Mouse (Mus musculus) splenic B cell, adult 2 months (primary cell): Measurements from ENCODE around the gene Nabp2.

Source experiments
- DNase-seq: peaks from one replicate; pipeline ENCODE4 v3.0.0-alpha.2; 2011; ENCODE audit warnings: low read depth, low spot score
- H3K27me3 ChIP-seq: 2 replicates; pipeline ENCODE4 v1.6.1; 2012; ENCODE audit warnings: mild to moderate bottlenecking, low read length, moderate library complexity, mixed read lengths; ENCODE audit not compliant: control insufficient read depth, poor library complexity, insufficient read depth, severe bottlenecking
- H3K36me3 ChIP-seq: 2 replicates; pipeline ENCODE4 v1.6.1; 2012; ENCODE audit warnings: mild to moderate bottlenecking, low read length, moderate library complexity, mixed read lengths; ENCODE audit not compliant: control insufficient read depth, poor library complexity, insufficient read depth, severe bottlenecking

Nabp2 gene

GRCm38 (mm10) chr10:128411211-128412054, at the start of gene Nabp2, which contains the start of gene Rnf41:
Gene Nabp2 (minus strand): TSS chr10:128411492.
Gene Rnf41 (plus strand): TSS chr10:128411657.
- no peaks in the 10 kb centered on the region for H3K27me3 ChIP-seq
- DNase-seq, result peak; percentile 96
- peaks cover 8% of the 10 kb centered on the region for H3K36me3 ChIP-seq

- Histone ChIP-seq H3K27me3 (no peaks in the 10 kb centered on the region), H3K36me3 (peaks cover 4% of the 10 kb centered on the region)
Measured at GRCm38 (mm10) chr10:128460270-128460630, 49.0 kb upstream of the Nabp2 start.

GRCm38 (mm10) chr10:128459409-128460269, 48.3 kb upstream of the Nabp2 start:
- peak; percentile 53 for DNase-seq

More at GRCm38 (mm10) chr10:128460270-128460630, 49.0 kb upstream of the Nabp2 start:
- no peak for DNase-seq

GRCm38 (mm10) chr10:128458719-128459408, 47.6 kb upstream of the Nabp2 start, which contains the start of gene Smarcc2:
Gene Smarcc2 (plus strand): TSS chr10:128459248.
- Histone ChIP-seq H3K36me3 (peaks cover 4% of the 10 kb centered on the region), H3K27me3 (no peaks in the 10 kb centered on the region)
- DNase-seq, result peak; percentile 87

More at GRCm38 (mm10) chr10:128459409-128460269, 48.3 kb upstream of the Nabp2 start:
- H3K27me3 ChIP-seq, result no peaks in the 10 kb centered on the region
- H3K36me3 ChIP-seq, result peaks cover 4% of the 10 kb centered on the region

GRCm38 (mm10) chr10:128458348-128458718, 47.0 kb upstream of the Nabp2 start:
- no peaks in the 10 kb centered on the region for H3K27me3 ChIP-seq
- peak; percentile 78 for DNase-seq
- H3K36me3 ChIP-seq, result peaks cover 4% of the 10 kb centered on the region

- Histone ChIP-seq H3K36me3 (peaks cover 1% of the 10 kb centered on the region; the same call in 1 of the 2 replicates), H3K27me3 (no peaks in the 10 kb centered on the region)
- DNase-seq, result no peak
Measured at GRCm38 (mm10) chr10:128457676-128458075, 46.4 kb upstream of the Nabp2 start.

- no peaks in the 10 kb centered on the region for H3K36me3 ChIP-seq
- H3K27me3 ChIP-seq, result no peaks in the 10 kb centered on the region
- DNase-seq, result peak; percentile 90
Measured at GRCm38 (mm10) chr10:128455280-128455679, 44.0 kb upstream of the Nabp2 start.

GRCm38 (mm10) chr10:128454471-128454870, 43.2 kb upstream of the Nabp2 start:
- DNase-seq, result no peak
- Histone ChIP-seq H3K36me3 (no peaks in the 10 kb centered on the region), H3K27me3 (no peaks in the 10 kb centered on the region)

- no peak for DNase-seq
- H3K36me3 ChIP-seq, result no peaks in the 10 kb centered on the region
- no peaks in the 10 kb centered on the region for H3K27me3 ChIP-seq
Measured at GRCm38 (mm10) chr10:128451014-128451413, 39.7 kb upstream of the Nabp2 start.

GRCm38 (mm10) chr10:128445407-128445806, 34.1 kb upstream of the Nabp2 start:
- no peaks in the 10 kb centered on the region for H3K27me3 ChIP-seq

GRCm38 (mm10) chr10:128444354-128444753, 33.1 kb upstream of the Nabp2 start:
- no peaks in the 10 kb centered on the region for H3K27me3 ChIP-seq
- no peak for DNase-seq
- no peaks in the 10 kb centered on the region; the same call in none of the 2 replicates for H3K36me3 ChIP-seq

More at GRCm38 (mm10) chr10:128445407-128445806, 34.1 kb upstream of the Nabp2 start:
- no peak for DNase-seq
- no peaks in the 10 kb centered on the region; the same call in 1 of the 2 replicates for H3K36me3 ChIP-seq

GRCm38 (mm10) chr10:128442718-128443117, 31.4 kb upstream of the Nabp2 start:
- H3K36me3 ChIP-seq, result peaks cover 6% of the 10 kb centered on the region
- H3K27me3 ChIP-seq, result no peaks in the 10 kb centered on the region
- DNase-seq, result no peak

GRCm38 (mm10) chr10:128441324-128442119, 30.2 kb upstream of the Nabp2 start:
- DNase-seq, result no peak

GRCm38 (mm10) chr10:128440407-128440806, 29.1 kb upstream of the Nabp2 start:
- DNase-seq, result peak; percentile 69
- H3K36me3 ChIP-seq, result peaks cover 12% of the 10 kb centered on the region
- no peaks in the 10 kb centered on the region for H3K27me3 ChIP-seq

More at GRCm38 (mm10) chr10:128441324-128442119, 30.2 kb upstream of the Nabp2 start:
- H3K36me3 ChIP-seq, result peaks cover 11% of the 10 kb centered on the region
- H3K27me3 ChIP-seq, result no peaks in the 10 kb centered on the region
